Mouse (Mus musculus): ENCODE data around the gene Zbtb26. TPM values are rescaled to one million over a fixed set of nuclear protein-coding genes. Genes with fewer than 3 reads are reported as not detected.

Gene Zbtb26
- polyA plus RNA-seq (2015; fragmentation: Nextera tagmentation; extraction: Ambion mirVana), result 1.7 and 2.1 TPM in 2 replicates

DNA sequence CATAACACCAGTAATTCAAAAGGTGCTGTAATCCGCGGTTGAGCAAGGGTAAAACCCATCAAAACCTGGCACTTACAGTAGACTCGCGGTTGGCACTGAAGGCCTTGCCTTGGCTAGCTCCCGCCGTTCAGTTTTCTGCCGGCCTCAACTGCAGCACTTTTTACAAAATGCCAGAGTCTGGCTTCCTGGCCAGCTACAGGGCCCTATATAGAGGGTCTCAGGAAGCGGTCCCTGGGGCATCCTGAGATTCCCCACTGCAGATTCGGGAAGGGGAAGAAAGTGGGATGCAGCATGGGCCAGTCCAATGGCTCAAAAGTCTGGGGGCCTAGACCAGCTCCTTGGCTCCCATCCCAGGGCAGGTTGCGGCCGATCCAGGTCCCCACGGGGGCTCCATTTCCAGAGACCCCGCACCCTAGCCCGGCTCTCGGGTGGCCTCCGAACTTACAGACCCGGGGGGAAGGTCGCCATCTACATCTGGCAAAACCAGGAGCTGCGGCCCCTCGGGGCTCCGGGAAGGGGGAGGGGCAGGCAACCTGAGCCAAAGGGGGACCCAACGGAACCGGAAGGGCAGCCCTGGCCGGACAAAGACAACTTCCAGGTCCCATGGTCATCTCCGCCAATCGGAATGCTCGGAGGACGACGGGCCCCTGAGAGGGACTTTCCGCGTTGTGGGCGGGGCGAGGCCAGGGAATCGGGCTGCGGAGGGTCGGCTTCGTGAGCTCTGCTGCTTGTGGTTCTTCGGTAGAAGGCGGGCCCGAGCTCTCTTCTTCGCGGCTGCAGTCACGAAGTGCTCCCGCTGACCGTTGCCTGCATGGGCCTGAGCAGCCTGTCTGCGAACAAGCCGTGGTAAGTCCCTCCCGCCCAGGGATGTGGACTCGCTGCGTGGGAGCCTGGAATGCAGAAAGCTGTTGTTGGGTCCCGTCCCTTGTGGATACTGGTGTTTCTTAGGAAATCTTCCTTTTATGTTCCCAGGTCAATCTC, at the start of gene Zbtb26, which contains the start of the genes Zbtb6 and Rabgap1:
Zbtb26 (minus strand) TSS at position 525 of the 981 bp plus-strand sequence.
Zbtb6 (minus strand) TSS at position 561 of the 981 bp plus-strand sequence.
Rabgap1 (plus strand) TSS at position 669 of the 981 bp plus-strand sequence.
- DNase-seq, result peak; percentile 94
- H3K36me3 ChIP-seq, result no peaks in the 10 kb centered on the region
- under 1% methylated on average over 51 of the region's 51 CpGs for WGBS (ENCODE audit: insufficient replicate concordance)
- peak within 1 kb of the TSS; percentile 88 for H3K27ac ChIP-seq
- ATAC-seq (ENCODE audit: low read depth), result peak; percentile 98
- no peaks in the 10 kb centered on the region for H3K27me3 ChIP-seq
- H3K4me3 ChIP-seq (replicated peaks), result peak within 1 kb of the TSS; percentile 93
- H3K4me2 ChIP-seq, result peak within 1 kb of the TSS; percentile 89
- H3K9ac ChIP-seq, result peak within 1 kb of the TSS; percentile 93
- peaks cover 41% of the 10 kb centered on the region for H3K4me1 ChIP-seq (replicated peaks)
- H3K9me3 ChIP-seq (replicated peaks), result no peaks in the 10 kb centered on the region

DNA sequence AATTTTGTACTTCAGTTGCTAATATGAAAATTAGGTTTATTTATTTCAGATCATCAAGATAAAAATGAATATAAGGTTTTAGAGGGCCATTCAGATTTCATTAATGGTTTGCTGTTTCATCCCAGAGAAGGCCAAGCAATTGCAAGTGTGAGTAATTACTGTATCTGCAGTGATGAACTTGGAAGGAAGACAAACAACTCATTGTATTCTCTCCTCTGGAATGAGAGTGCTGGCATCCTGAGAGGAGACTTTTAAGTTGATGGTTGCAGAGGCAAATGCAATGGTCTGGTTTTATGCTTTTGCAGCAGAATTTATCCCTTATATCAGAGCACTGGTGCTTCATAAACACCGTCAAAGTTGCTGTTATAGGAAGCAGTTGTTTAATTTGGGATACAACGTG, 46.0 kb upstream of the Zbtb26 start:
- Histone ChIP-seq H3K9me3 (replicated peaks) (no peaks in the 10 kb centered on the region), H3K9ac (no peak overlapping the region), H3K4me1 (replicated peaks) (peaks cover 12% of the 10 kb centered on the region), H3K4me2 (no peak overlapping the region), H3K27ac (no peak overlapping the region), H3K27me3 (no peaks in the 10 kb centered on the region), H3K36me3 (peaks cover 14% of the 10 kb centered on the region), H3K4me3 (replicated peaks) (no peak overlapping the region)
- WGBS (ENCODE audit: insufficient replicate concordance), result 82% methylated on average over 2 of the region's 2 CpGs
- no peak for DNase-seq
- ATAC-seq (ENCODE audit: low read depth), result no peak

DNA sequence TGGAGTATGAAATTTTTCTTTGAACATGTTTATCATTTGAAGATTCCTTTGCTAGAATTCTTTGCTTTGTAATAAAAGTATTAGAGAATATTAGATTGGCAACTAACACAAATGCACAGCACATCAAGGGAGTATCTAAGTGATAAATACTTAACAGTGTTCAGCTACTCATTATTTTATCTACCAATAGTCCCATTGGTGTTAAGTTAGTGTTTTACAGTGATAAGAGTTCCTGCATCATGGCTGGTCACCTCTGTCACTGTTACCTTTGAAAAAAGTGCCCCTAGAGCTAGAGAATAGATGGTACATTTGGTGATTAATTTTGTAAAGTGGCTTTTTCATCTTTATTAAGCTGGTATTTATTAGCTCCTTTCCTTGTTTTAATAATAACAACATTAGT, 43.5 kb upstream of the Zbtb26 start:
- Histone ChIP-seq H3K27me3 (no peaks in the 10 kb centered on the region), H3K9me3 (replicated peaks) (no peaks in the 10 kb centered on the region), H3K4me3 (replicated peaks) (no peak overlapping the region), H3K9ac (no peak overlapping the region), H3K4me2 (no peak overlapping the region), H3K4me1 (replicated peaks) (peaks cover 12% of the 10 kb centered on the region), H3K27ac (no peak overlapping the region), H3K36me3 (peaks cover 14% of the 10 kb centered on the region)
- peak; percentile 84 for ATAC-seq (ENCODE audit: low read depth)
- no peak for DNase-seq

DNA sequence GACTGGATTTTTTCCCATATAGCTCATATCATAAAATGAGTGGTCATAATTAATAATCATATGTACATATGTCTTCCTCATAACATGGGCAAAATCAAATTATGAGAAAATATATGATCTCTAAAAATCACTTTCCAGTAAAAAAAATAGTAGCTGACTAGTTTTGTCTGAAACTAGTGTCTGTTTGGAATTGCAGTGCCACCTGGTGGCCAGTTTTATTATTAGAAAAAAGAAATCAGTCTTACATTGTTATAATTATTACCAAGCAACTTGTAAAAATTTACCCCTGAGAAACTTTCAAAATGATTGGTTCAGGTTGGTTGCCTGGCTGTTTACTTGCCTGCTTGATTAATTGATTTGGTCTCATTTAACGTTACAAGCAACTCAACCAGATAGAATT, 42.4 kb upstream of the Zbtb26 start:
- H3K9me3 ChIP-seq (replicated peaks), result no peaks in the 10 kb centered on the region
- peaks cover 11% of the 10 kb centered on the region for H3K36me3 ChIP-seq
- H3K27ac ChIP-seq, result no peak overlapping the region
- DNase-seq, result peak; percentile 10
- WGBS (ENCODE audit: insufficient replicate concordance), result 83% methylated on average over 1 of the region's 1 CpGs
- H3K9ac ChIP-seq, result no peak overlapping the region
- ATAC-seq (ENCODE audit: low read depth), result no peak
- H3K27me3 ChIP-seq, result no peaks in the 10 kb centered on the region
- H3K4me2 ChIP-seq, result no peak overlapping the region
- H3K4me3 ChIP-seq (replicated peaks), result no peak overlapping the region
- H3K4me1 ChIP-seq (replicated peaks), result peaks cover 21% of the 10 kb centered on the region

DNA sequence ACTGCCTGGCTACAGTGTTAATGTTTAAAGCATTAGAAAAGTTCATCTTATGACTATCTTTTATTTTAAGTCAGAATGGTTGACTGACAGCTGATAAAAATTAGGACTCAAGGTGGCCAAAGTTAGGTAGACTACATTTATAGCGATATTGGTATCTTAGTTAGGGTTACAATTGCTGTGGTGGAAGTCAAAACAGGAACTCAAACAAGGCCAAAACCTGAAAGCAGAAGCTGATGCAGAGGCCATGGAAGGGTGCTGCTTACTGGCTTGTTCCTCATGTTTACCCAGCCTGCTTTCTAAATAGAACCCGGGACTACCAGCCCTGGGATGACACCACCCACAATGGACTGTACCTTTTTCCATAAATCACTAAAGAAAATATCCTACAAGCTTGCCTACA, 41.2 kb upstream of the Zbtb26 start:
- Histone ChIP-seq H3K36me3 (peaks cover 11% of the 10 kb centered on the region), H3K4me2 (no peak overlapping the region)
- 56% methylated on average over 2 of the region's 2 CpGs for WGBS (ENCODE audit: insufficient replicate concordance)

DNA sequence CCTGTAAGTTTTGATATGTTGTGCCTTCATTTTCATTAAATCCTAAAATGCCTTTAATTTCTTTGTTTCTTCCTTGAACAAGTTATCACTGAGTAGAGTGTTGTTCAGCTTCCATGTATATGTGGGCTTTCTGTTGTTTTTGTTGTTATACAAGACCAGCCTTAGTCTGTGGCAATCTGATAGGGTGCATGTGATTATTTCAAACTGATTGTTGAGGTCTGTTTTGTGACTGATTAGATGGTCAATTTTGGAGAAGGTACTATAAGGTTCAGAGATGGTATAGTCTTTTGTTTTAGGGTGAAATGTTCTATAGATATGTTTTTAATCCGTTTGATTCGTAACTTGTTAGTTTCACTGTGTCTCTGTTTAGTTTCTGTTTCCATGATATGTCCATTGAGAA, 37.1 kb upstream of the Zbtb26 start:
- ATAC-seq (ENCODE audit: low read depth) (peak; percentile 63), DNase-seq (no peak)
- Histone ChIP-seq H3K9ac (no peak overlapping the region), H3K27ac (no peak overlapping the region), H3K4me2 (no peak overlapping the region), H3K36me3 (peaks cover 35% of the 10 kb centered on the region), H3K4me3 (replicated peaks) (no peak overlapping the region), H3K9me3 (replicated peaks) (no peaks in the 10 kb centered on the region), H3K4me1 (replicated peaks) (peaks cover 16% of the 10 kb centered on the region), H3K27me3 (no peaks in the 10 kb centered on the region)
- WGBS (ENCODE audit: insufficient replicate concordance), result 59% methylated on average over 2 of the region's 2 CpGs

More for the DNA sequence above, 41.2 kb upstream of the Zbtb26 start:
- H3K4me1 ChIP-seq (replicated peaks), result peaks cover 28% of the 10 kb centered on the region
- no peak overlapping the region for H3K27ac ChIP-seq
- ATAC-seq (ENCODE audit: low read depth) (no peak), DNase-seq (no peak)
- H3K9ac ChIP-seq, result no peak overlapping the region
- no peaks in the 10 kb centered on the region for H3K9me3 ChIP-seq (replicated peaks)
- H3K27me3 ChIP-seq, result no peaks in the 10 kb centered on the region
- no peak overlapping the region for H3K4me3 ChIP-seq (replicated peaks)

DNA sequence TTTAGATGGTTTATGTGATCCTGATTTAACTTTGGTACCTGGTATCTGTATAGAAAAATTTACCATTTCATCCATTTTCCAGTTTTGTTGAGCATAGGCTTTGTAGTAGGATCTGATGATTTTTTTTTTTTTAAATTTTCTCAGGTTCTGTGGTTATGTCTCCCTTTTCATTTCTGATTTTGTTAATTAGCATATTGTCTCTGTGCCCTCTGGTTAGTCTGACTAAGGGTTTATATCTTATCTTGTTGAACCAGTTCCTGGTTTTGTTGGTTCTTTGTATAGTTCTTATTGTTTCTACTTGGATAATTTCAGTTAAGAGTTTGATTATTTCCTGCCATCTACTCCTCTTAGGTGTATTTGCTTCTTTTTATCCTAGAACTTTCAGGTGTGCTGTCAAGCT, 36.6 kb upstream of the Zbtb26 start:
- no peak overlapping the region for H3K27ac ChIP-seq
- ATAC-seq (ENCODE audit: low read depth) (no peak), DNase-seq (no peak)
- peaks cover 35% of the 10 kb centered on the region for H3K36me3 ChIP-seq
- peaks cover 16% of the 10 kb centered on the region for H3K4me1 ChIP-seq (replicated peaks)
- no peak overlapping the region for H3K4me3 ChIP-seq (replicated peaks)
- H3K9ac ChIP-seq, result no peak overlapping the region
- H3K27me3 ChIP-seq, result no peaks in the 10 kb centered on the region
- no peaks in the 10 kb centered on the region for H3K9me3 ChIP-seq (replicated peaks)
- no peak overlapping the region for H3K4me2 ChIP-seq

DNA sequence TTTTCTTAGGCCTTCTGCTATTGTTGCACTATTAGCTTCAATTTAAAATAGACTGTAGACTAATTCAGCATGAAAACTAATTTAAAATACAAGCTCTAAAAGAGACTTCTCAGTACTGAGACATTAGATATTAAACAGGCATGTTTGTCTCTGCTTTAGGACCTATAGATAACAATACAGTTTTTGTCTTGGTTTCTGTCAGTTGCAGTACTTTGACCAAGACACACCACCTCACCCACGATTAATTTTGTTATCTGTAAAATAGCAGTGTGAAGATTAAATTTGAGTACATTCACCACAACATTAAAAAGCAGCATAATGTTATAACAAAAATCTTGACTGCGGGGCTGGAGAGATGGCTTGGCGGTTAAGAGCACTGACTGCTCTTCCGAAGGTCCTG, 23.3 kb upstream of the Zbtb26 start:
- no peak overlapping the region for H3K4me2 ChIP-seq
- H3K9ac ChIP-seq, result no peak overlapping the region
- H3K27ac ChIP-seq, result no peak overlapping the region
- no peaks in the 10 kb centered on the region for H3K27me3 ChIP-seq
- ATAC-seq (ENCODE audit: low read depth) (no peak), DNase-seq (no peak)
- 69% methylated on average over 4 of the region's 4 CpGs for WGBS (ENCODE audit: insufficient replicate concordance)
- peaks cover 7% of the 10 kb centered on the region; the same call in 1 of the 2 replicates for H3K36me3 ChIP-seq
- H3K4me1 ChIP-seq (replicated peaks), result peaks cover 9% of the 10 kb centered on the region; the same call in 1 of the 2 replicates
- H3K4me3 ChIP-seq (replicated peaks), result no peak overlapping the region
- H3K9me3 ChIP-seq (replicated peaks), result no peaks in the 10 kb centered on the region

DNA sequence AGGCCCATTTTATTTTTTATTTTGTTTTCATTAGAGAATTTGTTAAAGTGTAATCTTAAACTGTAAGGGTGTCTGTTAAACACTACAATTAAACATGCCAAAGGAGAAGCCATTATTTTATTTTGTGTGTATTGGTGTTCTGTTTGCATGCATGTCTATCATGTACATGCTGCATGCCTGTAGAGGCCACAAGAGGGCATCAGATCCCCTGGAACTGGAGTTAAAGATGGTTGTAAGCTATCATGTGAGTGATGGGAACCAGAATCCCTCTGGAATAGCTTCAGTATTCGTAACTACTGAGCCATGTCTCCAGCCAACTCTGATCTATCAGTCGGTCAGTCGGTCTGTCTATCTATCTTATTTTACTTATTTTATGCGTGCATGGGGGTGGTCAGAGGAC, 17.8 kb upstream of the Zbtb26 start:
- no peaks in the 10 kb centered on the region for H3K9me3 ChIP-seq (replicated peaks)
- no peaks in the 10 kb centered on the region for H3K27me3 ChIP-seq
- DNase-seq, result no peak
- H3K27ac ChIP-seq, result no peak overlapping the region
- H3K4me2 ChIP-seq, result no peak overlapping the region
- no peak for ATAC-seq (ENCODE audit: low read depth)
- H3K9ac ChIP-seq, result no peak overlapping the region
- peaks cover 6% of the 10 kb centered on the region; the same call in 1 of the 2 replicates for H3K4me1 ChIP-seq (replicated peaks)
- H3K36me3 ChIP-seq, result no peaks in the 10 kb centered on the region
- no peak overlapping the region for H3K4me3 ChIP-seq (replicated peaks)
- WGBS (ENCODE audit: insufficient replicate concordance), result 79% methylated on average over 4 of the region's 4 CpGs

DNA sequence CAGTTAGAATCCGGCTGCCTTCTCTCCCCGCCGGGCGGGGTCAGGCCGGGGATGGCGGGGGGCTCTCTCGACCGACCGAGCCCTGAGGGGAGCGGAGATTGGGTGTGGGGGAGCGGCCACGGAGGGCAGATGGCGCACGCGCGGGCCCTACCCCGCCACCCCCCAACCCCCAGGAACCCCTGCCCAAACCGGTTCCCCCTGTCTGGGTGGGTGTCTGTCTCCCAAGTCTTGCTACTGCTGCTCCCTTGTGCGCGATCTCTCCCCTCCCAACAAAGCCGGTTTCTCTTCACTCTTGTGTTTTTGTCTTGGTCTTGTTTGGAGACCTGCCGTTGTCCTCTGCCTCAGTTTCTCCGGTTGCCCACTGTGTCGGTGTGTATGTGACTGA, 9.4 kb upstream of the Zbtb26 start:
- Histone ChIP-seq H3K4me1 (replicated peaks) (peaks cover 37% of the 10 kb centered on the region), H3K4me3 (replicated peaks) (peak overlapping the region; percentile 94), H3K9ac (peak overlapping the region; percentile 95), H3K27ac (peak overlapping the region; percentile 82), H3K27me3 (no peaks in the 10 kb centered on the region), H3K36me3 (no peaks in the 10 kb centered on the region), H3K9me3 (replicated peaks) (no peaks in the 10 kb centered on the region), H3K4me2 (peak overlapping the region; percentile 94)
- peak; percentile 62 for ATAC-seq (ENCODE audit: low read depth)
- 0% methylated on average over 21 of the region's 24 CpGs for WGBS (ENCODE audit: insufficient replicate concordance)
- no peak for DNase-seq

DNA sequence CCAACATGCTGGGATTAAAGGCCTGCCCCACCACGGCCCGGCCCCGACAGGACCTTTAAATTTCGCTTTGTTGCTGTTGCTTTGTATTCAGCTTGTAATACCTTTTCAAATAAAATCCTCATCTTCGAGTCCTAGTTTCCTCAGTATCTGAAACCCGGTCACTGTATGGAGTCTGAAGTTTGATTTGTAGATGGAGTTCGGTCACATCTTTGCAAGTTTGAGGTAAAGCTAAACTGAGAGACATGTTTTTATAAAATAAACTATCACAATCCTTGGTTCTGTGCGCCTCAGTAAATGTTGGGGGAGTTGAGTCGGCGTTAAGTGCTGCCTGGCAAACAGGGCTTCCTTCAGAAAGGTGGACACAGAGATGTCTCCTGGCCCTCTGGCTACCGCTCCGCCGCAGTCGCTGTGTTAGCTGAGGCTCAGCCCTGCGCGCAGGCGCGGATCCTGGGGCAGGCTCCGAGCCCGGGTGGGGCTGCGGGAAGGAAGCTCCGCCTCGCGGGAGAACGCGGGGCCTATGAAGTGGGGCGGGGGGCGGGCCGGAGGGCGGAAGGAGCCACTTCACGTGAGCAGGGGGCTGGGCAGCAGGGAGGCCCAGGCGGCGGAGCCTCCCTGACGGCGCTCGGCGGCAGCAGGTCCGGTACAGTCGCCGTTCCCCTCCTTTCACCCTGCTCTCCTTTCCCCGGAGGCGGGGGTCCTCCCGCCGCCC, 8.9 kb upstream of the Zbtb26 start:
- Histone ChIP-seq H3K4me3 (replicated peaks) (peak overlapping the region; percentile 94), H3K4me1 (replicated peaks) (peaks cover 37% of the 10 kb centered on the region), H3K27ac (peak overlapping the region; percentile 82), H3K9ac (peak overlapping the region; percentile 95), H3K9me3 (replicated peaks) (no peaks in the 10 kb centered on the region), H3K27me3 (no peaks in the 10 kb centered on the region), H3K4me2 (peak overlapping the region; percentile 94), H3K36me3 (no peaks in the 10 kb centered on the region)
- DNase-seq, result peak; percentile 91
- 6% methylated on average over 42 of the region's 44 CpGs for WGBS (ENCODE audit: insufficient replicate concordance)
- peak; percentile 99 for ATAC-seq (ENCODE audit: low read depth)

All from liver, embryonic 13.5 days (tissue).